Mouse (Mus musculus): Measurements from ENCODE around the gene Aamdc. TPM values are rescaled to one million over a fixed set of nuclear protein-coding genes. Genes with fewer than 3 reads are reported as not detected.

Aamdc gene
- polyA plus RNA-seq (2012), result 1.7 and 5.0 TPM in 2 replicates

GRCm38 (mm10) chr7:97579067-97579975, at the start of gene Aamdc, which contains the start of gene Rsf1:
Gene Aamdc, minus strand, starts transcription at chr7:97579497.
Gene Rsf1, plus strand, starts transcription at chr7:97579889.
- TF ChIP-seq GATA1 (IDR thresholded peaks at IDR 0.05; ENCODE audit: low read length), result no peak

DNA sequence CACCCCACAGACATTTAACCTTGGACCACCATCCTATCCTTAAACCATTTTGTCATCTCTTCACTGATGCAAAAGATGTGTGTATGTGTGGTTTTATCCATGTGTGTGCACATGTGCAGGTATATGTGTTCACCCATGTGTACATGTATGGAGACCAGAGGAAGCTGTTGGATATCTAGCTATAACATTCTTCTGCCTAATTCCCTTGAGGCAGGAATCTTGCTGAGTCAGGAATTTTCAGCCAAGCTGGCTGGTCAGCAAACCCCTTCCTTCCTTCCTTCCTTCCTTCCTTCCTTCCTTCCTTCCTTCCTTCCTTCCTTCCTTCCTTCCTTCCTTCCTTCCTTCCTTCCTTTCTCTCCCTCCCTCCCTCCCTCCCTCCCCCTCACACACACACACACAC, 44.1 kb upstream of the Aamdc start:
- no peak for TF ChIP-seq GATA1 (IDR thresholded peaks at IDR 0.05; ENCODE audit: low read length)

- no peak for TF ChIP-seq GATA1 (IDR thresholded peaks at IDR 0.05; ENCODE audit: low read length)
These were observed 43.4 kb upstream of the Aamdc start for GRCm38 (mm10) chr7:97622676-97623075.

- no peak for TF ChIP-seq GATA1 (IDR thresholded peaks at IDR 0.05; ENCODE audit: low read length)
These were observed 42.0 kb upstream of the Aamdc start for GRCm38 (mm10) chr7:97621346-97621745.

DNA sequence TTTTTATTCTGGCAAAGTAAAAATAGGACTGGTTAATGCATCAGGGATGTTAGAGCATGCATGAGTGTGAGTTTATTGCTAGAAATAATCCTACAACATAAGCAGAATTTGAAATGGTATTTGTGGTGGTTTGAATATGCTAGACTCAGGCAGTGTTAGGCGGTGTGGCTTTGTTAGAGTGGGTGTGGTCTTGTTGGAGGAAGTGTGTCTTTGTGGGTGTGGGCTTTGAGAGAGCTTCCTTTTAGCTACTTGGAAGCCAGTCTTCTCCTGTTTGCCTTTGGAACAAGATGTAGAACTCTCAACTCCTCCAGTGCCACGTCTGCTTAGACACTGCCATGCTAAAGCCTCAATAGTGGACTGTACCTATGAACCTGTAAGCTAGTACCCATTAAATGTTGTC, 19.3 kb upstream of the Aamdc start:
- no peak for TF ChIP-seq GATA1 (IDR thresholded peaks at IDR 0.05; ENCODE audit: low read length)

GRCm38 (mm10) chr7:97593535-97593934, 14.2 kb upstream of the Aamdc start:
- no peak for TF ChIP-seq GATA1 (IDR thresholded peaks at IDR 0.05; ENCODE audit: low read length)

DNA sequence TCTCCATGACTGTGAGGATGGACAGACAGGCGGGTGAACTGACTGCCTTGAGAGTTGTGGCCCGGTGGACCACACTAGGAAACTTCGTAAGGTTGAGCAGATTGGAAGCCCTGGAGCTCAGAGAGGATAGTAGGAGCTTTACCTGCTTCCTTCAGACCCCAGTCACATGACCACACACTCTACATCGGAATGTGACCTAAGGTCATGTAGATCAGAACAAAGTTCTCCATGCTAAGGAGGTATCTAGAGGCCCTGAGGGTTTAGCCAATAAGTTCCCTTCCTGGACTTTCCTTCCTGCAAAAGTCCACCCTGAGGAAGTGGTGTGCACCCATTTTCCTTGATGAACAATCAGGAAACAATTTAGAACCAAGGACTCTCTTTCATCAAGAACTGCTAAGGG, 13.1 kb upstream of the Aamdc start:
- TF ChIP-seq GATA1 (IDR thresholded peaks at IDR 0.05; ENCODE audit: low read length), result no peak

DNA sequence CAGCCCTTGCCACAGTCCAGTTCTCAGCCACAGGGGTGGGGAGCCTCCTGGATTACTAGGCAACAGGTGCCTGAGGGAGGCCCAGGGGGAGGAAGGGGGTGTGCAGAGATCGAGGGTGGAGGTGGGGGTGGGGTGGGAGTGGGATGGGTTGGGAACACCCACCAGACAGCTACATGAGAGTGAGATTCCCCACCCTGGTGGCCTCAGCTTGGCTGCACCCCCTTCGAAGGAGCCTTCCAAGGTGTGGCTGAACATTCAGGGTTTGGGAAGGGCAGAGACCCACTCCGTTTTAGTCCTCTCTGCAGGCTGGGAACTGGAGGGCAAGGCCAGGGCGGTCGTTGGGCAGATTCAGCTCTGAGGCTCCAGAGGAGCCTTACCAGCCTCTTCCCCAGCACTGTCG, 12.0 kb upstream of the Aamdc start:
- TF ChIP-seq GATA1 (IDR thresholded peaks at IDR 0.05; ENCODE audit: low read length), result no peak

GRCm38 (mm10) chr7:97590488-97590887, 11.2 kb upstream of the Aamdc start:
- peak; percentile 61 for TF ChIP-seq GATA1 (IDR thresholded peaks at IDR 0.05; ENCODE audit: low read length)

GRCm38 (mm10) chr7:97588506-97588905, 9.2 kb upstream of the Aamdc start:
- TF ChIP-seq GATA1 (IDR thresholded peaks at IDR 0.05; ENCODE audit: low read length), result no peak

- no peak for TF ChIP-seq GATA1 (IDR thresholded peaks at IDR 0.05; ENCODE audit: low read length)
These were observed 1.5 kb upstream of the Aamdc start for GRCm38 (mm10) chr7:97580843-97581214.

- TF ChIP-seq GATA1 (IDR thresholded peaks at IDR 0.05; ENCODE audit: low read length), result no peak
These were observed 912 bp upstream of the Aamdc start for GRCm38 (mm10) chr7:97579976-97580842.

GRCm38 (mm10) chr7:97578361-97579066, 783 bp downstream of the Aamdc start:
- no peak for TF ChIP-seq GATA1 (IDR thresholded peaks at IDR 0.05; ENCODE audit: low read length)

DNA sequence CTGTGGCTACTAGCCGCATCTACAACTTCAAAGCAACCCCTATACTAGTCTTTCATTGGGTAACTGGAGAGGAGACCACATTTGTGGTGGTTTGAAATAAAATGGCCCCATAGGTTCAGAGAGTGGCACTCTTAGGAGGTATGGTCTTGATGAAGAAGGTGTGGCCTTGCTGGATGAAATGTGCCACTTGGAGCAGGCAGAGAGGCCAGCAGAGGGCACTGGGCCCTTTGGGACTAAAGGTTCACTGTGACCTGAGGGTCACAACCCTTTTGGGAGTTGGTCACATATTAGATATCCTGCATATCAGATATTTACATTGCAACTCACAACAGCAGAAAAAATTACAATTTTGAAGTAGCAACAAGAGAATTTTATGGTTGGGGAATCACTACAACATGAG, 8.9 kb downstream of the Aamdc start:
- no peak for TF ChIP-seq GATA1 (IDR thresholded peaks at IDR 0.05; ENCODE audit: low read length)

- TF ChIP-seq GATA1 (IDR thresholded peaks at IDR 0.05; ENCODE audit: low read length), result no peak
These were observed 9.9 kb downstream of the Aamdc start for GRCm38 (mm10) chr7:97569372-97569771.

DNA sequence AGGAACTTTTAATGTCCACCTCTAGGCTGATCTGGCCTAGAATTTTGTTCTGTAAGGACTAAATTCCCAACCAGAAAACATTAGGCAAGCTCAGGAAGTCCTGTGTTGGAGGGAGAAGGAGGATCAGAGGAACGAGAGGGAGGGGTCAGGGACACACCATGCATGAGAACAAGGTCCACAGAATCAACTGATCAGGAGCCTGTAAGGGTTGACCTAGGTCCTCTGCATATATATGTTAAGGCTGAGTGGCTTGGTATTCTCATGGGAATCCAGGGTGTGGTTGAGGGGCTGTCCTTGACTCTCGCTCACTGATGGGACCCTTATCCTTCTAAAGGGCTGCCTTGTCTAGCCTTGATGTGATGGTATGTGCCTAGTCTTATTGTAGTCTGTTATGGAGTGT, 15.7 kb downstream of the Aamdc start:
- no peak for TF ChIP-seq GATA1 (IDR thresholded peaks at IDR 0.05; ENCODE audit: low read length)
